Mouse (Mus musculus): ENCODE results near the gene Ugt1a8. TPM values are rescaled to one million over a fixed set of nuclear protein-coding genes. Genes with fewer than 3 reads are reported as not detected.
A peak's percentile ranks its signal among the peaks of the same experiment; 100 is the strongest.
"Not testable (repeated sequence)": the region's sequence is repeated elsewhere in the genome, so short reads cannot be mapped to it uniquely, and the experiment has no call there.

The Ugt1a8 gene
- total RNA-seq, 2 experiments from 2014 or later = not detected

GRCm38 (mm10) chr1:88109027-88109557, 21.5 kb downstream of the Ugt1a8 start:
- DNase-seq (ENCODE audit: low spot score in 2 of 2) = not testable (repeated sequence)

GRCm38 (mm10) chr1:88109604-88110003, 22.0 kb downstream of the Ugt1a8 start:
- not testable (repeated sequence) for DNase-seq (ENCODE audit: low spot score in 2 of 2)

GRCm38 (mm10) chr1:88112769-88113168, 25.2 kb downstream of the Ugt1a8 start:
- not testable (repeated sequence) for DNase-seq (ENCODE audit: low spot score in 2 of 2)

GRCm38 (mm10) chr1:88120550-88120949, 32.9 kb downstream of the Ugt1a8 start:
- DNase-seq (ENCODE audit: low spot score in 2 of 2) = not testable (repeated sequence)

GRCm38 (mm10) chr1:88121521-88121920, 33.9 kb downstream of the Ugt1a8 start:
- DNase-seq (ENCODE audit: low spot score in 2 of 2) = not testable (repeated sequence)

- DNase-seq (ENCODE audit: low spot score in 2 of 2) = not testable (repeated sequence)
Observed at GRCm38 (mm10) chr1:88125827-88126360, 38.3 kb downstream of the Ugt1a8 start.

GRCm38 (mm10) chr1:88129091-88129490, 41.5 kb downstream of the Ugt1a8 start:
- not testable (repeated sequence) for DNase-seq (ENCODE audit: low spot score in 2 of 2)

GRCm38 (mm10) chr1:88130223-88130622, 42.6 kb downstream of the Ugt1a8 start:
- not testable (repeated sequence) for DNase-seq (ENCODE audit: low spot score in 2 of 2)

GRCm38 (mm10) chr1:88133908-88134456, 46.4 kb downstream of the Ugt1a8 start:
- DNase-seq (ENCODE audit: low spot score in 2 of 2) = no peak

GRCm38 (mm10) chr1:88134457-88135011, 46.9 kb downstream of the Ugt1a8 start, which contains the start of gene Ugt1a6a:
Gene Ugt1a6a, plus strand, starts transcription at chr1:88134809.
- DNase-seq (ENCODE audit: low spot score in 2 of 2) = not testable (repeated sequence)

- not testable (repeated sequence) for DNase-seq (ENCODE audit: low spot score in 2 of 2)
Observed at GRCm38 (mm10) chr1:88135229-88135904, 47.8 kb downstream of the Ugt1a8 start.

- DNase-seq (ENCODE audit: low spot score in 2 of 2) = no peak
Observed at GRCm38 (mm10) chr1:88136646-88137045, 49.0 kb downstream of the Ugt1a8 start.

GRCm38 (mm10) chr1:88137264-88137663, 49.7 kb downstream of the Ugt1a8 start:
- no peak for DNase-seq (ENCODE audit: low spot score in 2 of 2)

GRCm38 (mm10) chr1:88138145-88138544, 50.5 kb downstream of the Ugt1a8 start:
- no peak for DNase-seq (ENCODE audit: low spot score in 2 of 2)

- not testable (repeated sequence) for DNase-seq (ENCODE audit: low spot score in 2 of 2)
Observed at GRCm38 (mm10) chr1:88140492-88140891, 52.9 kb downstream of the Ugt1a8 start.

GRCm38 (mm10) chr1:88143966-88144675, 56.5 kb downstream of the Ugt1a8 start:
- peak in 1 of 2 experiments; percentile 24 for DNase-seq (ENCODE audit: low spot score in 2 of 2)

GRCm38 (mm10) chr1:88145278-88145677, 57.7 kb downstream of the Ugt1a8 start:
- not testable (repeated sequence) for DNase-seq (ENCODE audit: low spot score in 2 of 2)

GRCm38 (mm10) chr1:88150133-88150532, 62.5 kb downstream of the Ugt1a8 start:
- DNase-seq (ENCODE audit: low spot score in 2 of 2) = not testable (repeated sequence)

- DNase-seq (ENCODE audit: low spot score in 2 of 2) = no peak
Observed at GRCm38 (mm10) chr1:88158430-88158829, 70.8 kb downstream of the Ugt1a8 start.

- DNase-seq (ENCODE audit: low spot score in 2 of 2) = no peak
Observed at GRCm38 (mm10) chr1:88165711-88166110, 78.1 kb downstream of the Ugt1a8 start, which contains the start of gene Ugt1a5. Gene Ugt1a5, plus strand, starts transcription at chr1:88166012.

GRCm38 (mm10) chr1:88172190-88172589, 84.6 kb downstream of the Ugt1a8 start:
- not testable (repeated sequence) for DNase-seq (ENCODE audit: low spot score in 2 of 2)

Measured in left cerebral cortex, adult 18-20 months (tissue).